Mouse (Mus musculus) common myeloid progenitor, adult 5-6 weeks (primary cell): Measurements from ENCODE around the gene Cst13. TPM values are rescaled to one million over a fixed set of nuclear protein-coding genes. Genes with fewer than 3 reads are reported as not detected.
"Not testable (repeated sequence)": the region's sequence is repeated elsewhere in the genome, so short reads cannot be mapped to it uniquely, and the experiment has no call there.

ENCODE experiments used
- ATAC-seq: replicated peaks from 2 replicates; pipeline ENCODE4 v1.8.0; 2016; ENCODE audit warnings: low read depth, mild to moderate bottlenecking, moderate TSS enrichment, inconsistent platforms; ENCODE audit not compliant: poor library complexity, severe bottlenecking
- total RNA-seq: library from RNA; stranded (forward); fragments of 200-1000, 187-1606 nt; gene quantifications from 2 replicates; pipeline ENCODE4 v1.2.3, GENCODE M21; 2017

The Cst13 gene
- not detected in 2 replicates for total RNA-seq

- ATAC-seq: no peak
Observed at GRCm38 (mm10) chr2:148819909-148820308, at the start of gene Cst13. Cst13 (plus strand) TSS chr2:148820081.

DNA sequence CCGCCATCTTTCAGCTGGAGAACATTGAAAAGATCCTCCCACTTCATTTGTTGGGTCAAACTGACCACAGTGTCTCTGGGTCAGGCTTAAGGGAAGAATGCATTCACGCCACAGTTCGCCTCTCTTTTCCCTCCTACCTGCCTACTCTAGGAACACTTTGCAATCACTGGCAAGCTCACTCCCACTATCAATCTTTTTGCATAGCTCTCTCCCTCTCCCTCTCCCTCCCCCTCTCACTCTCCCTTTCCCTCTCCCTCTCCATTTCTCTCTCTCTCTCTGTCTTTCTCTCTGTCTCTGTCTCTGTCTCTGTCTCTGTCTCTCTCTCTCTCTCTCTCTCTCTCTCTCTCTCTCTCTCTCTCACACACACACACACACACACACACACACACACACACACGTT is 48.5 kb upstream of the Cst13 start, which contains the start of gene Cst11:
Cst11 (minus strand) TSS at position 101 of the 400 bp plus-strand sequence.
- ATAC-seq: not testable (repeated sequence)

DNA sequence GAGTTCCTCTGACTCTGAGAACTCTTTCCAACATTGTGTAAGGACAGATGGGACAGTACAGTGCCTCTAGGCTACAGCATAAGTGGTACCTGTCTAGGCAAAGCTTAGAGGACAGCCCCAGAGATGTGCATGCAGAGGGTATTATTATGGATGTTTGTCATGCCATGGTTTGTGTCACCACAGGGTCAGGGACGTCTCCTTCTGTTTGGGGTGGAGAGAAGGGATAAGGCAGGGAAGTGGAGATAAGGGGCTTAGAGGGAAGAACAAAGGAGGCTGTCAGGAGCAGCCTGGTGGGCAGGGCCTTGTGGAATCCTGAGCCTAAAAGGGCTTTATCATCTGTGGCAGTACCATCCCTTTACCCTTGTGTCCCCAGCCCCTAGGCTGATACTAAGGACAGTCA is 38.2 kb upstream of the Cst13 start, which contains the start of gene 8030411F24Rik:
8030411F24Rik (plus strand) TSS at position 301 of the 400 bp plus-strand sequence.
- ATAC-seq: no peak

- no peak for ATAC-seq
Observed at GRCm38 (mm10) chr2:148789142-148789541, 30.7 kb upstream of the Cst13 start, which contains the start of gene Cst12. Cst12 (plus strand) TSS chr2:148789361.

DNA sequence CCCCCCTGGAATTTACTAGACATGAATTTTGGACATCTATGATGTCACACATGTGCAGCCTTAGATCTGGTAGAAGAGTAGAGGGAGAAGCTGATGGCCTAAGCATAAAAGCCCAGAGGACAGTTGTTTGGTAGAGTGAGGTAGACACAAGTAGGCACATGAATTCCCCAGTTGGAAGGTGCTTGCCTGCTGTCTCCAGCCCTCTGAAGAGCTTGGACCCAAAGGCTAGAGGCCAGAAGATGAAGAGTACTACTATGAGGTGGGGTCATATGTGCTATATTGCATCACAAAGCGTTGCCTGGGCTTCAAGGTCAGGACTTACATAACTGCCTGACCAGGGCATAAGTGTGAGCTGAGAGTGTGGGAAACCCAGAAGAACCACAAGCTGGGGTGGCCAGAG is 21.4 kb upstream of the Cst13 start, which contains the start of gene Cst8:
Cst8 (plus strand) TSS at position 301 of the 400 bp plus-strand sequence.
- no peak for ATAC-seq

GRCm38 (mm10) chr2:148801491-148801921 is 18.4 kb upstream of the Cst13 start:
- peak; percentile 36; the same call in 1 of the 2 replicates for ATAC-seq

GRCm38 (mm10) chr2:148806696-148807095 is 13.2 kb upstream of the Cst13 start:
- ATAC-seq: no peak

- ATAC-seq: no peak
Observed at GRCm38 (mm10) chr2:148825986-148826385, 6.1 kb downstream of the Cst13 start.

GRCm38 (mm10) chr2:148834912-148835311 is 15.0 kb downstream of the Cst13 start, which contains the start of gene Cst9:
Cst9 (plus strand) TSS chr2:148835147.
- ATAC-seq: no peak

DNA sequence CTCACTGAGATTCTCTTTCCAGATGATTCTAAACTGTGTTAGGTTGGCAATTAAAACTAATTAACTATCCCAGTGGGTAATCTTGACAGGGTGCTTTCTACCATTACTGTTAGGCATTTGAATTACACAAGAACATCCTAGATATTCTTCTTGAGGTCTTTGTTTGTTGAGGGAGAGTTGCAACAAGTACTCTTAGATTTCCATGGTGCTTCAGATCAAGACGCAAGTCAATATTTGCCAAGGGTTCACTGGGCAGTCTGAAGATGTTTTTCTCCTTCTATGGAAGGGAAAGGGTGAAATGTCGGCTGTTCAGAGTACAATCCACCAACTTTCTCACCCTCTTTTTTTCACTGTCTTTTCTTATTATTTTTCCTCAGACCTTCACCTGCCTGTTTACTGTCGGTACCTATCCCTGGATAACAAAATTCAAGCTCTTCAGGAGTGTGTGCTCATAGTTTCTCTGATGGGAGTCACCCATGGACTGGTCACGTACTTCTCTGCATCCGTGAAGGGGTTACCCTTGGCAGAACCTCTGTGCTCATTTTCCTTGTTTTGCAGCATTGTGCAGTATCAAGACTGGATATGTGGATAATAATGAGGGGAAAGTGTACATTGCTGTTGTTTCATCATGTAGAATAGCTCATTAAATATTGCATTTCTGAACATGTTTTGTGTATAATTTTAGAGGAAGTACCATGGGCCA is 18.3 kb downstream of the Cst13 start:
- ATAC-seq: no peak

DNA sequence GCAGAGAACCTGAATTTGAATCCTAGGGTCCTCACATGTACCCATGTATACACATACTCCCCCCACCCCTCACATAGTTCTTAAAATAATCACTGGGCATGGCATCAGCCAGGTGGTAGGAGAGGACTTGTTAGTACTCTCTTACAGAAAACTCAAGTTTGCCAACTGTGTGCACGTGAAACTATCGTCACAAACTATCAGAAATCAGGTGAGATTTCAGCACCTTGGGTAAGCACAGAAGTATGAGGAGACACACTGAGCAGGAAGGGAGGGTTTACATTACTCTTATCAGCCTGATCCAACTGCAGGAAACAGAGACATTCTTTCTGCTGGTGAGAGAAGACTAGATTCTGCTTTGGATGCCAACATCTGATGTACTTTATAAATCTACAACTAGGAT is 19.3 kb downstream of the Cst13 start:
- ATAC-seq: no peak

DNA sequence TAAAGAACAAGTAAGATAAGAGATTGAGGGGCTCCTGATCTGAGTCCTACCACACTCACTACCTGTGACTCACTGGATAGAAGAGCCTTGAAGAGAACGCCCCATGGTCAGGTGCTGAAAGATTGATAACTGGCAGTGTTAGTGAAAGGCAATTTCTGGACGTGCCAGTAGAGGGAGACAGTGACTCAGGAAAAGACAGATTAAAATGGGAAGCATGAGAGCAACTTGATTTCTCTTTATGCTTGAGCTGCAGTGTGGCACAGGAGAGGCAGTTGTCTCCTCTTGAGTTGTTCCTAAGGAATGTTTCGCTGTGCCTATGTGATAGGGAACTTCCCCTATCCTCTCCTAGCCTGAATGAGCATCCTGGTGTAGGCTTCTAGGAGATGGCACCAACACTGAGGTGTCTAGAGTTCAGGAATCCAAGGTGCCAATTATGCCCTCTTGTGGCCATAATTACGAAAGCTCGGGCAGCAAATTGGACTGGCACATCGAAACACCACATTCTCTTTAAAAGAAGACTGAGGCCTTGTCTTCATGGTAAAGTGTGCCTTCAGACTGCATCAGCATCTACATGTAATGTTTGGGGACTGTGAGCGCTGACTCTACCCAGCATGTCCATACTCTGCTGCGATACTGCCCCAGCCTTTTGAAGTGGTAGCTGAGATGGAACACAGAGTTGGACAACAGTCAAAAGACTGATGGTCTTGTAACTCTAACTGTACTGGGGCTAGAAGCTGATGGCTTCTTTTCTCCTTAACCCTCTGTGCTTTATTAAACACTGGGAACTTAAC is 31.4 kb downstream of the Cst13 start:
- ATAC-seq: peak; percentile 96

DNA sequence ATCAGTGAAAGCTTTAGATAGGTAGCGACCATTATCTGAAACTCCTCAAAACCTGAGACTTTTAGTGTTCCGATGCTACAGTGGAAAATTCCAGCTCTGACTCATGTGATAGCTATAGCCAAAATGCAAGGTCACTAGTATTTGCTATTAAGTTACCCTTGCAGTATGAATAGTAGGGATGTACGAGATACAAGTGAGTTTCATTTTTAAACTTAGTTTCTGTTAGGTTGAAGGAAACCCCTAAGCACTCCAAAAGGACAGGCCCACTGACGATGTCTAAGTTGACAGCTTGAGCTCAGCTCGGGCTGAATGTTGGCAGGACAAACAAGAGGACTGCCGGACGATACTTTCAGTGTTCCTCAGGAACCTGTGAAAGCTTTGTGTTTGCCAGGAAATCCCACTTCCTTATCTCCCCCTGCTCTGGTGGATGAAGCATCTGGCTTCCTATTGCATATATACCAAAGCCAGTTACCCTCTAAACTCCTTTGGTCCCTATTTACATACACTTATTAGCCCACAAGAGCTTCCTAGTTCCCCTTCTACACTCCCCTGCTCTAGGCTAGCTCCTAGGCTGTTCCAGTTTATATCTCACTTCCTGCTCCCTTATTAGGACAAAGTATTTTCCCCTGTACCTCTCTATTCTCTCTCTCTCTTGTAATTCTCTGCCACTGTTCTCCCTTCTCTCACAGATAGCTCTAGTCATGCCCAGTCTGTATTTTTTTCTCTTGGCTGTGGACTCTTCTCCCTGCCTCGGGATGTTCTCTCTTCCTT is 36.9 kb downstream of the Cst13 start:
- ATAC-seq: peak; percentile 98

DNA sequence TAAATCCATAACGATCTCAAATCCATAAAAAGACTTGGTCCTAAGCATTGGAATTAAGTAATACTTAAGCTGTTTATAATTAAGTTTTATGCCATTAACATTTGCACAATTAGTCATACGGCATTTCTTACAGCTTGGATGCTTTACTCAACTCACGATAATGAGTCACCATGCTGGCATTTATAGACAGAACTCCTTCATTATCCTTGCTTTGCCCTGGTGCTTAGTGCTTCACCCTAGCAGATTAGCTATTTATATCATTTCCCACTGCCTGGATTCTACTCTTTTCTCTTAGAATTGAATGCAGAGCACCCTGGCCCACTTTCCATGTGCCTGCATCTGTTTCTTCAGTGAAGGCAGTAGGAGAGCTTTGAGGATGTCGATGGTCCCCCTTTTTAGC is 37.6 kb downstream of the Cst13 start:
- no peak for ATAC-seq

DNA sequence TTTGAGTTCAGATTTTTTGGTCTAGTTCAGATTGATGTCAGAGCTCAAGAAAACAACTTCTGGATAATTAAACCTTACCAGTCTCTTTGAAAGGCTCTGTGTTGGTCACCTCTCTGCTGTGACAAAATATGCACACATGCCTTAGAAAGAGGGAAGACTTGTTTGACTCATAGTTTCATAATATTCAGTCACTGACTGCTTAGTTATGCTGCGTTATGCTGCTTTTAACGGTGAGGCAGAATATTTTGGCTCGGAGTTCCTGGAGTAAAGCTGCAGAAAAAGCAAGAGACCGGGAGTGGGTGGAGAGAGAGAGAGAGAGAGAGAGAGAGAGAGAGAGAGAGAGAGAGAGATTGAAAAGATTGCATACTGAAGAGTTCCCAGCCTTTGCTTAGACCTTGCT is 41.1 kb downstream of the Cst13 start:
- ATAC-seq: no peak

GRCm38 (mm10) chr2:148861693-148862092 is 41.8 kb downstream of the Cst13 start:
- no peak for ATAC-seq

DNA sequence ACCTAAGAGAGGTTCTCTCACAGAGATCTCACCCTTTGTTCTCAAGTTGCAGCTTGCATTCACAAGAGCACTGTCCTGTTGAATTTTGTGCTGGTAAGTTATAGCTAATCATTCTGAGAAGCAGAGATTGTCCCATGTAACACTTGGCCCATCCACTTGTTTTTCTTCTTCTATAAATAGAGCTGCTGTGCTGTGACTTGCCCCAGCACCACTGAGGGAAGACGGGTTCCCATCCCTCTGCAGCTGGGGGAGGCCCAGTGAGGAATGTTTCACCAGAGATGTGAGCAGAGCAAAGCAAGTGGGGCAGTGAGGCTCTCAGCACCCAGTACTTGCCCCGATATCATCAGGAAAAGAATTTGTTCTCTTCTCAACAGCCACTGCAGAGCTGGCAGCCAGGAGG is 45.1 kb downstream of the Cst13 start, which contains the start of gene 9230104L09Rik:
9230104L09Rik (minus strand) TSS at position 73 of the 400 bp plus-strand sequence.
- no peak for ATAC-seq

GRCm38 (mm10) chr2:148868959-148869358 is 49.1 kb downstream of the Cst13 start:
- peak; percentile 53 for ATAC-seq

DNA sequence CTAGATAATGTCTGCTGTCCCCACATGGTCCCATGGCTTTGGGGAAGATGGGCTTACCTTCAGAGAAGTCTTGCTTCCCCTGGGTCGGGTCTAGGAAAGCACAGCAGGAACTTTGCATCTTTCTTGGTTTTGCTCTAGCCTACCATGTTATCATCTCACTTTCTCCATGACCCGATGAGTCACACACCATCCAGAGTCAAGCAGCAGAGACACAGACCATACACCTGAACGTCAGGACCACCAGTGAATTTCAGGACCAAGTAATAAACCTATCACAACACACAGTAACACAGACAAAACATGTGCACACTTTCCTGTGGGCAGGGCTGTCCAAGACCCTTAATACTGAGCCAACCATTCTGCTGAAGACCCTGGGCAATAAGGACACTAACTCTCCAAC is 50.6 kb downstream of the Cst13 start:
- ATAC-seq: no peak

DNA sequence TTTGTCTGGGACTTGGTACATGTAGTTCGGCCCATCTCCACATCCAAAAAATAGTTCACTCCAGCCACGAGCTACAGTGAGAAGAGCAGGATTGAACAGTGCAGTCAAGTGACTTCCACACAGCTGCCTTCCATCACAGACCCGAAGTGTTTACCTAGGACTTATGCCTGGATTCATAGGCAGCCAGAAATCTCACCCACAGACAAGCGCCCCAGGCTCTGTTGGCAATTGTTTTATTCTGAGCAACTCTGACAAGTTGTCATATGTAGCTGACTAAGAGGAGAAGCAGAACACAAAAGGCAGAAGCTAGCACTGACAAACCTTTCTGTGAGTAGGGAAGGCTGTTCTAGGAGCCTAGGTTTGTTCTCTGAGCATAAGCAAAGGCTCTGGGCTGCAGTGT is 53.0 kb downstream of the Cst13 start:
- no peak for ATAC-seq
